Comparison of ENCODE assay signal across 11 mouse cellular contexts in the genomic region with DNA sequence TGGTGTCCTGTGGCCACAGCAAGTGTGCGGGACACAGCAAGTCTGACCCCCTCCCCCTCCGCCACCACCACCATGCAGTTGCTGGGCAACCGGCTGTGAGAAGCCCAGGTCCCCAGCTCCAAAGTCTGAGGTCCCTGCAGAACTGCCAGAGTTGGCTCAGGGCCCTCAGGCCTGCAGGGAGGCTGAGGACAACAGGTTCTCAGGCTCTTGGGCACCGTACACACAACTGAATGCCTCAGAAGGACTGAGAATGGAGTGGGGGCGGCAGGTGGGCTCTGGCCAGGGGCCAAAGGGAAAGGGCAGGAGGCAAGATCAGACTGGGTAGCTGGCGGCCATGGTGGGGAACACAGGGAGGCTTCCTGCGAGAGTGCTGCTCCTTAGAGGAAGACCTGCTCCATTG. TPM values are rescaled to one million over a fixed set of nuclear protein-coding genes. Genes with fewer than 3 reads are reported as not detected.
DNase-seq lines count a peak whose midpoint lies in the region; ATAC-seq and TF ChIP-seq lines count a peak whose summit lies in the region.
"Had no signal": no experiment of that assay in that cellular context is flagged by ENCODE, and none has a peak within 500 bp of the region (broad histone marks: within the 10 kb centered on the region; RNA-seq: fewer than 3 reads in every experiment).

No protein-coding gene starts in this region.

- no peak overlapping the region for H3K4me2 ChIP-seq in forebrain, embryonic 16.5 days (ENCODE audit: low read length)
- H3K4me2 ChIP-seq: embryonic facial prominence, embryonic 12.5 days had no signal

- no peaks in the 10 kb centered on the region for H3K27me3 ChIP-seq in forebrain, embryonic 16.5 days (replicated peaks; ENCODE audit: control insufficient read depth, insufficient read depth, low read length)
- H3K27me3 ChIP-seq: embryonic facial prominence, embryonic 12.5 days had no signal

- intact Hi-C loops in gastrocnemius, adult 2 months (cut with DNase I) = loop anchor here (5.0 kb wide), 1 partner anchor 90 kb away; no protein-coding TSS in a partner anchor

- no peaks in the 10 kb centered on the region; the same call in 1 of the 2 replicates for H3K4me1 ChIP-seq in forebrain, embryonic 16.5 days (replicated peaks; ENCODE audit: control insufficient read depth, insufficient read depth, low read length)
- H3K4me1 ChIP-seq: embryonic facial prominence, embryonic 12.5 days had no signal

- no peaks in the 10 kb centered on the region for H3K9me3 ChIP-seq in forebrain, embryonic 16.5 days (ENCODE audit: control insufficient read depth, low read length)
- H3K9me3 ChIP-seq: embryonic facial prominence, embryonic 12.5 days had no signal

- 54% methylated on average over 7 of the region's 7 CpGs for WGBS in forebrain, embryonic 16.5 days

- no peak overlapping the region for H3K4me3 ChIP-seq in gastrocnemius, adult 2 months
- H3K4me3 ChIP-seq in layer of hippocampus, adult 2 months = no peak overlapping the region
- H3K4me3 ChIP-seq in forebrain, embryonic 16.5 days (replicated peaks; ENCODE audit: low read length) = no peak overlapping the region
- H3K4me3 ChIP-seq: embryonic facial prominence, embryonic 12.5 days had no signal

- peak; percentile 22 for DNase-seq in gastrocnemius, adult 2 months
- no peak for DNase-seq in gastrocnemius, postnatal 4 days (ENCODE audit: low spot score in 2 of 2)
- no peak for DNase-seq in layer of hippocampus, adult 2 months (ENCODE audit: low spot score in 2 of 2)
- no peak for DNase-seq in layer of hippocampus, postnatal 25 days (ENCODE audit: extremely low spot score in 1 of 2, low spot score in 1 of 2)
- peak; percentile 5 for DNase-seq in 3134 (ENCODE audit: extremely low read depth, insufficient read length, low spot score)
- DNase-seq in urinary bladder, adult 18-20 months (ENCODE audit: low spot score in 2 of 2) = no peak
- DNase-seq: lung, postnatal 14 days; thymus, adult 2 months had no signal

- no peak overlapping the region for H3K9ac ChIP-seq in forebrain, embryonic 16.5 days (replicated peaks; ENCODE audit: low read depth, low read length)
- H3K9ac ChIP-seq: embryonic facial prominence, embryonic 12.5 days had no signal

- H3K36me3 ChIP-seq in forebrain, embryonic 16.5 days (ENCODE audit: control insufficient read depth, insufficient read depth) = no peaks in the 10 kb centered on the region

- TF ChIP-seq CTCF in gastrocnemius, adult 2 months (IDR thresholded peaks at IDR 0.05) = no peak
- TF ChIP-seq CTCF in layer of hippocampus, adult 2 months (conservative IDR thresholded peaks at IDR 0.05) = no peak

- ATAC-seq in forebrain, embryonic 16.5 days = peak; percentile 31; the same call in 1 of the 2 replicates
- no peak for ATAC-seq in megakaryocyte-erythroid progenitor cell, adult 5-6 weeks (replicated peaks; ENCODE audit: low FRiP score, low TSS enrichment, poor library complexity, severe bottlenecking)

- H3K27ac ChIP-seq in gastrocnemius, adult 2 months = no peak overlapping the region
- peak overlapping the region; percentile 83; the same call in 1 of the 2 replicates for H3K27ac ChIP-seq in layer of hippocampus, adult 2 months
- no peak overlapping the region for H3K27ac ChIP-seq in forebrain, embryonic 16.5 days (ENCODE audit: low read length)
- H3K27ac ChIP-seq: embryonic facial prominence, embryonic 12.5 days had no signal

RNA-seq across cellular contexts. Expression of a gene that starts 20.0 kb away (rescaled TPM):
- total RNA-seq in gastrocnemius, adult 2 months (2021) = 1 to 10 TPM; 5.5 to 6.2 TPM
- total RNA-seq in gastrocnemius, postnatal 4 days (2021) = 1 to 10 TPM; 7.1 to 8.2 TPM
- total RNA-seq in layer of hippocampus, adult 2 months (2021) = 1 to 10 TPM; 6.6 to 7.2 TPM
- 1 to 10 TPM; 6.6 to 7.2 TPM for total RNA-seq in layer of hippocampus, postnatal 25 days (2021)
- polyA plus RNA-seq in forebrain, embryonic 16.5 days (2015; fragmentation: Nextera tagmentation; extraction: Ambion mirVana) = 4.7 and 6.4 TPM in 2 replicates
- 11.2 and 23.1 TPM in 2 replicates for total RNA-seq in megakaryocyte-erythroid progenitor cell, adult 5-6 weeks (2014; fragmentation: Nextera tagmentation)
- 16.2 and 16.5 TPM in 2 replicates for total RNA-seq in megakaryocyte-erythroid progenitor cell, adult 5-6 weeks (2017)

RNA-seq across cellular contexts. Expression of a gene that starts 20.3 kb away (rescaled TPM):
- 10 to 100 TPM; 63.8 to 85.9 TPM for total RNA-seq in gastrocnemius, adult 2 months (2021)
- total RNA-seq in gastrocnemius, postnatal 4 days (2021) = 10 to 100 TPM; 74.0 to 77.3 TPM
- 100 to 1,000 TPM; 239 to 263 TPM for total RNA-seq in layer of hippocampus, adult 2 months (2021)
- 100 to 1,000 TPM; 193 to 273 TPM for total RNA-seq in layer of hippocampus, postnatal 25 days (2021)
- 95.8 and 109 TPM in 2 replicates for polyA plus RNA-seq in forebrain, embryonic 16.5 days (2015; fragmentation: Nextera tagmentation; extraction: Ambion mirVana)
- 183 and 186 TPM in 2 replicates for total RNA-seq in megakaryocyte-erythroid progenitor cell, adult 5-6 weeks (2014; fragmentation: Nextera tagmentation)
- total RNA-seq in megakaryocyte-erythroid progenitor cell, adult 5-6 weeks (2017) = 71.9 and 89.3 TPM in 2 replicates

Comparison
In these comparisons a context has a peak if more than half of its experiments do, and no peak if none do; other contexts are left out.
1. DNase-seq: peak in gastrocnemius, adult 2 months (single experiment) and 3134 (single experiment); none in gastrocnemius, postnatal 4 days (0 of 2), layer of hippocampus, adult 2 months (0 of 2), layer of hippocampus, postnatal 25 days (0 of 2) and urinary bladder, adult 18-20 months (0 of 2).